Mouse (Mus musculus): Measurements from ENCODE around the gene Capn15. TPM values are rescaled to one million over a fixed set of nuclear protein-coding genes. Genes with fewer than 3 reads are reported as not detected.

Capn15 gene
- total RNA-seq, 2 experiments from 2014 or later: 38.2 to 50.8 TPM

GRCm38 (mm10) chr17:25956201-25956600, 29.4 kb downstream of the Capn15 start:
- DNase-seq (ENCODE audit: low spot score in 2 of 2): no peak

GRCm38 (mm10) chr17:25955736-25956135, 29.9 kb downstream of the Capn15 start:
- no peak for DNase-seq (ENCODE audit: low spot score in 2 of 2)

- DNase-seq (ENCODE audit: low spot score in 2 of 2): no peak
Measured at GRCm38 (mm10) chr17:25954671-25955070, 30.9 kb downstream of the Capn15 start.

GRCm38 (mm10) chr17:25953161-25953560, 32.4 kb downstream of the Capn15 start:
- DNase-seq (ENCODE audit: low spot score in 2 of 2): no peak

- DNase-seq (ENCODE audit: low spot score in 2 of 2): no peak
Measured at GRCm38 (mm10) chr17:25951803-25952623, 33.6 kb downstream of the Capn15 start, which contains the start of gene A930017K11Rik. Gene A930017K11Rik (minus strand): TSS chr17:25952565.

- DNase-seq (ENCODE audit: low spot score in 2 of 2): no peak
Measured at GRCm38 (mm10) chr17:25951225-25951802, 34.3 kb downstream of the Capn15 start.

- no peak for DNase-seq (ENCODE audit: low spot score in 2 of 2)
Measured at GRCm38 (mm10) chr17:25950706-25951105, 34.9 kb downstream of the Capn15 start.

- DNase-seq (ENCODE audit: low spot score in 2 of 2): no peak
Measured at GRCm38 (mm10) chr17:25949981-25950380, 35.6 kb downstream of the Capn15 start.

GRCm38 (mm10) chr17:25948051-25948450, 37.5 kb downstream of the Capn15 start:
- no peak for DNase-seq (ENCODE audit: low spot score in 2 of 2)

- DNase-seq (ENCODE audit: low spot score in 2 of 2): no peak
Measured at GRCm38 (mm10) chr17:25947576-25947975, 38.0 kb downstream of the Capn15 start.

GRCm38 (mm10) chr17:25946891-25947290, 38.7 kb downstream of the Capn15 start:
- no peak for DNase-seq (ENCODE audit: low spot score in 2 of 2)

- DNase-seq (ENCODE audit: low spot score in 2 of 2): no peak
Measured at GRCm38 (mm10) chr17:25946349-25946748, 39.2 kb downstream of the Capn15 start.

GRCm38 (mm10) chr17:25945517-25946155, 40.0 kb downstream of the Capn15 start:
- no peak for DNase-seq (ENCODE audit: low spot score in 2 of 2)

GRCm38 (mm10) chr17:25944366-25945163, 41.0 kb downstream of the Capn15 start, which contains the start of the genes Pigq and Nhlrc4:
Gene Pigq (minus strand): TSS chr17:25944936.
Gene Nhlrc4 (minus strand): TSS chr17:25944961.
- no peak for DNase-seq (ENCODE audit: low spot score in 2 of 2)

- no peak for DNase-seq (ENCODE audit: low spot score in 2 of 2)
Measured at GRCm38 (mm10) chr17:25943769-25944168, 41.8 kb downstream of the Capn15 start.

- DNase-seq (ENCODE audit: low spot score in 2 of 2): no peak
Measured at GRCm38 (mm10) chr17:25943221-25943620, 42.4 kb downstream of the Capn15 start.

GRCm38 (mm10) chr17:25942597-25943151, 42.9 kb downstream of the Capn15 start:
- no peak for DNase-seq (ENCODE audit: low spot score in 2 of 2)

- peak; percentile 76 to 85 for DNase-seq (ENCODE audit: low spot score in 2 of 2)
Measured at GRCm38 (mm10) chr17:25941511-25942241, 43.9 kb downstream of the Capn15 start.

- DNase-seq (ENCODE audit: low spot score in 2 of 2): no peak
Measured at GRCm38 (mm10) chr17:25934526-25934925, 51.1 kb downstream of the Capn15 start.

GRCm38 (mm10) chr17:25925348-25925747, 60.2 kb downstream of the Capn15 start:
- DNase-seq (ENCODE audit: low spot score in 2 of 2): peak; percentile 38 to 51

All from layer of hippocampus, postnatal 10 days (tissue).